Mouse (Mus musculus): ENCODE data around the gene Add3.

Add3 gene

DNA sequence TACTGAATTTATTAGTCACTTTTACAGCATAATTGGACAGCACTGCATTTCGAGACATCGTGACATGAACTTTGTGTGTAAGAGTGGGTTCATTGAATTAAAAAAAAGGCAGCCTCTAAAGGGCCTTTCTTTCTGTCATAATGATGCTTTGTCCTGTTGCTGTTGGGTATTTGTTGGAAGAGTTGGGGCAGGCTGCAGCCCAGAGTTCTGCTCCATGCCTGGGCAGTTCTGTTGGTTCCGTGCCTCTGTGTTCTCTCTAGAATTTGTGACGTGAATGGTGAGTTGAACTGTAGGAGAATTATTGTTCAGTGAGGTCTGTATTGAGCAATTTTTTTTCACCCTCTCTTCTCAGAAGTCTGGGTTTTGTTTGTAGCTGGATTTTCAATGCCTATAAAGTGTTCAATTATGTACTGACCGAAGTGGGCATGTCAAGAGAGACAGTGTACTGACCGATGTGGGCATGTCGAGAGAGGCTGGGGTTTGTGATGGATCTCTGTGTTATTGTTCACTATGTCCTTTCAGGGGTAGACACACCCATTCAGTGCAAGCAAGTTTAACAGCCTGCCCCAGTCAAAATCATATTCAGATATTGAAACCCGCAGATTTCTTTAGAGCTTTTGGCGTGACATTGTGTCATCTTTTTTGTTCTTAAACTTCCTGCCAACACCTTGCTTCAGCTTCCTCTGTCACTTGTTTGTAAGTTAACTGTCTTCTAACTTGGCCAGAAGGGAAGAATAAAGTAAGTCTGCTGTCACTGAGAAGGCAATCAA, 54.7 kb downstream of the Add3 start:
- DNase-seq: no peak

DNA sequence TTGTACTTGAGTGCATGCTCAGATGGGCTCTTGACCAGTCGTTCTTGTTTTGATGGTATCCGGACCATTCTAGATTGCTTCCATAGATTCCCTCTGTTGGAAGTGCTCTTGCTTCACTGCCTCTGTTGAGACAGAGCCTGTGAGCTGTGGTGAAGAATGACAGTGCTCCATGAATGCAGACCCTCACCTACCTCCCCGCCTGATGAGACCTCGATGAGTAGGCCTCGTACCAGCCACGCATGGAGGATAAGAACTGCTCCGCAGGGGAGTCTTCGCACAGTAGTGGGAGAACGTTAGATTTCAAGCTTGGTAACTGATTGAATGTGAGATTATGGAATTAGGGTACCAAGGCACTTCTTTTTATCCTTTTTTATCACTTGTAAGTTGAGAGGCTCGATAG, 56.7 kb downstream of the Add3 start:
- DNase-seq: no peak

DNA sequence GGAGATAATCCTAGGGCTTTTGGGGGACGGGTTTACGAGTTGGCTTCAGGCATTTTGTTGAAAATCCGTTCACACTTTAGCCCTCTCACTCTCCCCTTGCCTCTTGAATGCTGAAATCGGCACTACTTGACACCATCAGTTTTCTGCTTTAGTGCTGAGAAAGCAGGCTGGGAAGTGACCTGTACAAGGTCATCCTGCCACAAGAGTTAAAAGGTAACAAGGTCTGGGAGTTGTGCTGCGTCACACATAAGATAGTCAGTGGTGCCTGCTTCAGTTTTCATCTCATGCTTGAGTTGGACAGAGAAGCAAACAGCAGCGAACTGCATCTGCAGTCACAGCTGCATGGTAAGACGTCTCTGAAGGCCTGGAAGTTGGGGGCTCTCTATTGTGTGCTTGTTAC, 57.5 kb downstream of the Add3 start:
- DNase-seq: no peak

DNA sequence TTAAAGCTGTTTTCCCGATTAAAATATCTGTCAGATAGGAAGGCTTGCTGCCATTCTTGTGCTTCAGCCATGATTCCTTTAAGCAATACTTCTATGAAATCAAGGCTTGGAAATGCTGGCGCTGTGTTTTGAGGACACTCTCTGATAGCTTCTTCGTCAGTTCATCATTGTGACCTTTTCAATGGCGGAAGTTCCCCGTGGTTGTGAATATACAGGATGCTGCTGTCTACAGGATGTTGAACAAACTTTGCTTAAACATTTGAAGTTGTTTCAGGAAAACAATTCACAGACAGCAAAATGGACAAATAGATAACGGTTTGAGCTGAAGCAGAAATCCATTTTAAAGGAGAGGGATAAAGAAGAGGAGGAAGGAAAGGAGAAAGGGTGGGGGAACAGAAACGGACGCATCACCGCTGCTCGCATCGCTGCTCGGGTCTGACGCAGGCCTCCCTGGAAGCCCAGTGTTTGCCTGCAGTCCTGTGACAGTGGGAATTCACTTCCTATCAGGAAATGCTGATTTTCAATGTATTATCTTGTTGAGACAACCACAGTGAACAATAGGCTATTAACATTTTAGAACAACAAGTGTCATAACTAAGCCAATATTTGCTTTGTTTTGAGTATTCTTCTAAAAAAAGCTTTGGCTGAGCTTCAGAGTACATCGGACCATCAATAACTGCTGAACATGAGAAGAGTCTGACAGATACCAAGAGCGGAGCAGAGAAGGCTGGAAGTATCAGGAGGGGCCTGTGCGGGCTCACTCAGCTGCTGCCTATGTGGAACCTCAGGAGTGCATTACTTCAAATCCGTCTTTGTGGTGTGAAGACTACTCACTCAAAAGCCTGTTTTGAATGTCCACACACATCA, 58.7 kb downstream of the Add3 start:
- peak; percentile 37 for DNase-seq

DNA sequence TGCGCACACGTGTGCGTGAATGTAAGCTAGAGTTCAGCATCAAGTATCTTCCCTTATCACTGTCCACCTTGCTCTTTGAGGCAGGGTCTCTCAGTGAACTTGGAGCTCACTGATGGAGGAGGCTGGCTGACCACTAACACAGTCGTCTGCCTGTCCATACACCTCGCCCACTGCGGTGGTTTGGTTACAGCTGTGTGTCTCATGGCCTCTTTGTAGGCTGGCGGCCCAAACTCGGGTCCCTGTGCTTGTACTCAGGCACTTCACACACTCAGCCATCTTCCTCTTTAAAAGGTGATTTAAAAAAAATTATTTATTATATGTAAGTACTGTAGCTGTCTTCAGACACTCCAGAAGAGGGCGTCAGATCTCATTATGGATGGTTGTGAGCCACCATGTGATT, 59.5 kb downstream of the Add3 start:
- no peak for DNase-seq

DNA sequence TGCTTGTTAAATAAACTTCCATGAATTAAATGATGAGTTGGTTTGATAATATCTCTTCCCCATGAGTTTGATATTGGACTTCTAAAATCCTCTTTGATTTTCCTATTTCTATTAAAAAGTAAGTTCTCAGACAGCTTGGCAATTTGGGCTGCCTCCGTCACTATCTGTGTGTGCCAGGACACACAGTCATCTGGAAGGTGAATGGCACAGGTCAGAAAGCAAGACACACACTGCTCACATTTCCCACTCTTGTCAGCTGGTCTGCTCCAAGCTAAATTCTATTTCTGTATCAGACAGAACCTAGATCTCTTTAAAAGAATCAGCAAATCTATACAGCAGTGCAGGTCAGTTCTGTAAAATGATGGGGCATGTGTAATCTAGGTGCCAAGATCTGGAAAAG, 61.9 kb downstream of the Add3 start:
- no peak for DNase-seq

DNA sequence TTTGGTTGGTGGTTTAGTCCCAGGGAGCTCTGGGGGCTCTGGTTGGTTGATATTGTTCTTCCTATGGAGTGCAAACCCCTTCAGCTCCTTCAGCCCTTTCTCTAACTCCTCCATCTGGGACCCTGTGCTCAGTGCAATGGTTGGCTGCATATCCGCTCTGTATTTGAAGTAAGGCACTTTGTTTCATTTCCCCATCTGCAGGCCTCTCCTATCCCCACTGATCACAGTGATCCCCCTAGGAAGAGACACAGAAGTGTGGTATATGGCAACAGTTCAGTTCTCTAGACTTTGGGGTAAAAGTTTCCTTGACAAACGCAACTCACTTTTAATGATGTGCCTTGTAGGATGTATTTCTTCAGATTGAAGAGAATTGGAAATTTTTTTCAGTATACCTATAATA, 66.7 kb downstream of the Add3 start:
- DNase-seq: no peak

DNA sequence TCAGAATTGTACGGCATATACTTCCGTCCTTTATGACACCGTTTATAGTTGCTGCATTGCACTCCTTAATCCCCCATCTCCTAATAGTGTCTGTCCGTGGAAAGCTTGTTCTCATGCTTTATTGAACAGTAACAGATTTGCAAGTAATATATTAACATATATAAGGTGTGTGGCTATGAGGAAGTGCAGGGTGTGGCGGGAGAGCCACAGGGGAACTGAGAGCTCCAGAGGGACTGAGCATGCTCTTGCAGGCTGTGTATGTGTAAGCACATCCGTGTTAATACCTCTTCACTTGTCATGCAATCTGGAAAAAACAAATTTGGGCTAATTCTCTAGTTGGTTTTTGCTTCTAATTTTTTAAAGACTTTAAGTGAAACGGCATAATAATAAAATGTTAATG, 68.6 kb downstream of the Add3 start:
- no peak for DNase-seq

DNA sequence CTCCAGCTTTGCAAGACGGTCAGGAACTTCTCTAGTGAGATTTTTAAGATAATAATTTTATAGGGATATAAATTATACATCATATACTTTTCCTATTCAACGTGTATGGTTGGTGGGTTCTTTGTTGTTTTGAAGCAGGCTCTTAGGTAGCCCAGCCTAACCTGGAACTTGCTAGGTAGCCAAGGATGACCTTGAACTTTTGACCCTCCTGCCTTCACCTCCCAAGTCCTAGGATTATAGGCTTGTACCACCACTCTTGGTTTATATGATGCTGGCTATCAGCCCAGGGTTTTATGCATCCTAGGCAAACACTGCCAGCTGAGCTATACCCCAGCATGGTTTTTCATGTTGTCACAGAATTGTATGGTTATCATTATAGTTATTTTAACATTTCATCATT, 70.0 kb downstream of the Add3 start:
- no peak for DNase-seq

DNA sequence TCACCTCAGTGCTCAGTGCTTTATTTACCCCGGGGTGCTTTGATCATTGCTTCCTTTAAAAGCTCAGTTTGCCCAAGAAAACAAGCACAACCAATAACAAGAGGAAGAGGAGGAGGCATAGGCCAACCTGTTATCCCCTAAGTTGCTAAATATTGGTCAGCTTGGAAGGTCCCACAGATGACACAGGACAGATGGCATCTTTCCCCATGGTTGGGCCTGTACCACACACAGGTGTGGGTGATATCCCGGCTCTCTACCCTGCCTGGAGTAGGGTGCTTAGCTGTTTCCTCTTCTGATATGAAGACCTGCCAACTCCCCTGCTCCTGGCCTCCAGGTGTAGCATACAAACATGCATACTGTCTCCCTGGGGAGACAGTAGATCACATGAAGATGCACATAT, 75.1 kb downstream of the Add3 start:
- no peak for DNase-seq

DNA sequence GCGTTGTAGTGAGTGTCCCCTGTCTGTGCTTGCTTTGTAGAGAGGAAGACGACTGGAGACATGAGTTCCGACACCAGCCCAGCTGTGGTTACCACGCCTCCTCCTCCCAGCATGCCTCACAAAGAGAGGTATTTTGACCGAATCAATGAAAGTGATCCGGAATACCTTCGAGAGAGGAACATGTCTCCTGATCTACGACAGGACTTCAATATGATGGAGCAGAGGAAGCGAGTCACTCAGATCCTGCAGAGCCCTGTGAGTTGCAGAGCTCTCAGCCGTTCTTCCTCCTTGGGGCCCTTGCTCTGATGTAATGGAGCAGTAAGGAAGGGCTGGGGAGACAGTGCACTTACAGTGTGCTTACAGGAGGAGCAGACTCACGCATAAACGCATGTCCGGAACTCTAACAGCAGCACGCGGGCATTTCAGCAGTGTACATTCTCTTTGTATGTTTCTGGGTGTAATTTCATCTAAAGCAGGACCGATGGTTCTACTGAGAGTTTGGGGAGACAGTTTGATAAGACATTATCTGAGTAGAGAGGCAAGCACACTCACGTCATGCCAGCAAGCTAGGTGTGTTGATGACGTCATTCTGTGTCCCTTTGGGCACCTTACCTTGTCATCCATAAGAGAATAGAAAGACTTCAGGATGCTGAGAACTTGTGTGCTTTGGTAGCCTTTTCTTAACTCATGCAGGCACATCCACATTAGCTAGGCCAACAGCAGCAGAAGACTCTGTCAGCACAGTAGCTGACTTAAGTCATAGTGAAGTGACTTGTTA, 76.7 kb downstream of the Add3 start:
- DNase-seq: no peak

DNA sequence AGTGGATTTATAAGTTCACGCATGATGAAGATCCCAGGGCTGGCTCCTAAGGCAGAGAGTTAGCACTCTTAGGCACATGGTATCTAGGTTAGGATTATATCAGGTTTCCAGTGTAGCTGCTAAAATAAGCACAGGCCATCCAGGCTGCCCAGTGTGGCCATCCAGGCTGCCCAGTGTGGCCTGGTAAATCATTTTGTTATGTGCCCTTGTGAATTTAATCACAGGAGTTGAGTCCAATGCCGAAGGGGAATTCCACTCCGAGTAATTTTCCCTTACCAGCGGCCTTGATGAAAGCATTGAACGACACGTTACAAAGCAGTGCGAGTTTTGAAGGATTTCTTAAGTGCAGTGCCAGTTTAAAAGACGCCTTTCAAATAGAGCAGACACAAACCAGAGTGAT, 77.6 kb downstream of the Add3 start:
- peak; percentile 38 for DNase-seq

DNA sequence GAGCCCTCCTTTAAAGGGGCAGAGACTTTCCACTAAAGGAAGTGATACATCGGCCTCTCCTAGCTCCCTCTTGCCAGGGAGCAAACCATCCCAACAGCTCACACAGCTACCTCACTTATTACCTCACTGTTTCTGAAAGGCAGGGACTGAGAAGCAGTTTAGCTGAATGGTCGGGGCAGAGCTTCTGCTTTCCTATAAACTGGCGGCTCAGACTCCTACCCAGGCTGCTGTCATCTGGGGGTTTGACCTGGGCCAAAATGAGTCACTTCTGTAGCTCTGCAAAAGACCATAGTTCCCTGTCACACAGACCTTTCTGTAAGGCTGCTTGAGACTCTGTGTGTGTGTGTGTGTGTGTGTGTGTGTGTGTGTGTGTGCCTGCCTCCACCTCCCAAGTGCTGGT, 79.1 kb downstream of the Add3 start:
- DNase-seq: no peak

DNA sequence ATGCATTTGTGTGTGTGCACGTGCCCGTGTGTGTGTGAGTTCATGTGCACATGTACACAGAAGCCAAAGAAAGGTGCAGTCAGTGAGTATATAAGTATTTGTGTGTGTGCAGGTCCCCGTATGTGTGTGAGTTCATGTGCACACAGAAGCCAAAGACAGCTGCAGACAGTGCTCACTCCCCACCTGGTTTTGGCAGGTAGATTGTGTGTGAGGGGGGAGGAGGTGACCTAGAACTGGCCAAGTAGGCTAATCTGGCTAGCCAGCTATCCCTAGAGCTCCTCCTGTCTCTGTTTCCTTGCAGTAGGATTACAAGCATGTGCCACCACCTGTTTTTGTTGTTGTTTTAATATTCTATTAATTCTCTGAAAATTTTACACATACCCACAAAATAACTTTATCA, 80.9 kb downstream of the Add3 start:
- no peak for DNase-seq

DNA sequence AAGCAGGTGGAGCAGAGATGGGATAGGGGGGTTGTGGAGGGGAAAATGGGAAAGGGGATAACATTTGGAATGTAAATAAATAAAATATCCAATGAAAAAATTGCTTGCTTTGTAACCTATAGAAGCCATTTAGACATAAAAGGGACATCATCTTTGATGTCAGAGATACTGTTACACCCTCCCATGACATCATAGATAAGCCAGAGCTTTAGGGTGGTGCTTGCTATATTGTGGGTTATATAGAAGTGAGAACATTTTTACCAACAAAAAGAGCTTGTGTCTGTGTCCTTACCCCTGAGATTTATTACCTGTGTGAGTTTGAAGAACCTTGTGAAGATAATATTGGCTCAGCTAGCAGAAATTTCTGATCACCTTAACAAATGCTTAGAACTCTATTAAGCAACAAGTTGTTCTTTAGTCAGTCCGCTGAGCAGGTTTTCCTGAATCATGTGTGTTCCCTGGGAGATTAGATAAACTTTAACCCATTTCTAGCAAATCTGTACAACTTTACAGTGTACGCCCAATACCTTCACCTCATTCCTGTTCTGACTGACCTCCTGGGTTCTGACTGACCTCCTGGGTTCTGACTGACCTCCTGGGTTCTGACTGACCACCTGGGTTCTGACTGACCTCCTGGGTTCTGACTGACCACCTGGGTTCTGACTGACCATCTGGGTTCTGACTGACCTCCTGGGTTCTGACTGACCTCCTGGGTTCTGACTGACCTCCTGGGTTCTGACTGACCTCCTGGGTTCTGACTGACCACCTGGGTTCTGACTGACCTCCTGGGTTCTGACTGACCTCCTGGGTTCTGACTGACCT, 85.2 kb downstream of the Add3 start:
- DNase-seq: peak; percentile 34

DNA sequence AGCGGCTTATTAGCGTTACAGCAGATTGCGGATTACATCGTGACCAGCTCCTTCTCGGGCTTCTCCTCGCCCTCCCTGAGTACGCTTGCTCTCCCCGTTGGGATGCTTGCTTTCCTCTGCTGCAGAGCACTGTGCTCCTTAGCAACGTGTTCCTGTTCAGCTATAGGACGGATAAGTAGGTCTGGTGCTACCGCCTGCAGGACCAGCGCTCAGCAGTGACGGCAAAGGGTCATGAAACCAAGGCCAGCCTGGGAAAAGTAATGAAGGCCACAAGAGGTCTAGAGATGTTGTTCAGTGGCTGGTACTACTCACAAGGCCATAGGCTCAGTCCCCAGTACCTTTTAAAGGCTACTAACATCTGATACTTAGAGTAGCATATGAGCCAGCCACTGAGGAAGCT, 86.4 kb downstream of the Add3 start:
- DNase-seq: no peak

DNA sequence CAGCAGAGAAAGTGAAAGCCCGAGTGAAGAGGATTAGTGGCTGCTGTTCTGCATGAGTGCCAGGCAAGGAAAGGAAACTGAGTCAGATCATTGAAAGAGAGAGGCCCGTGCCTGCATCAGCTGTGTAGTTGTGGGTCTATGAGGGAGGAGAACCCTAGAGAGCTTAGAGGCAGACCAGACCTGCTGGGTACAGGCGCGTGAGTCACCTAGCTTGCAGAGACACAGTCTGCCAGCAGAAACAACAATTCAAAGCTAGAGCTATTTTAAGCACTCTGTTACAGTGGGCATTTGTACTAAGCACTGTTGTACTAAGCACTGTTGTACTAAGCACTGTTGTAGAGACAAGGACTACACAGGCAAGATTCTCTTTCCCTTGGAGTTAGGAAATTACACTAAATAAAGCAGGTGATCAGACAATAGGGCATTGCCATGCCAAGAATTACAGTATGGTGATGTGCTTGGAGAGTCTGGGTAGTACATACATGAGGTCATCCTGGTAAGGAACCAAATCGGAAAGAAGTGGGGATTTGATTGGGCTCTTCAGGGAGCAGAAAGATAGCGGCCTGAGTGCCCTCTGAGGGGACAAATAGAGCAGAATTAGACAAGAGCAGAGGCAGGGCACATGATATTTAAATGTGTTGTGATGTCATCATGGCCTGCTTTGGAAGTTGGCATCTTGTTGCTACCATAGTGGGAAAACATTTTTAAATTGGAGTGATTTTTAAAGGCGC, 88.0 kb downstream of the Add3 start:
- no peak for DNase-seq

DNA sequence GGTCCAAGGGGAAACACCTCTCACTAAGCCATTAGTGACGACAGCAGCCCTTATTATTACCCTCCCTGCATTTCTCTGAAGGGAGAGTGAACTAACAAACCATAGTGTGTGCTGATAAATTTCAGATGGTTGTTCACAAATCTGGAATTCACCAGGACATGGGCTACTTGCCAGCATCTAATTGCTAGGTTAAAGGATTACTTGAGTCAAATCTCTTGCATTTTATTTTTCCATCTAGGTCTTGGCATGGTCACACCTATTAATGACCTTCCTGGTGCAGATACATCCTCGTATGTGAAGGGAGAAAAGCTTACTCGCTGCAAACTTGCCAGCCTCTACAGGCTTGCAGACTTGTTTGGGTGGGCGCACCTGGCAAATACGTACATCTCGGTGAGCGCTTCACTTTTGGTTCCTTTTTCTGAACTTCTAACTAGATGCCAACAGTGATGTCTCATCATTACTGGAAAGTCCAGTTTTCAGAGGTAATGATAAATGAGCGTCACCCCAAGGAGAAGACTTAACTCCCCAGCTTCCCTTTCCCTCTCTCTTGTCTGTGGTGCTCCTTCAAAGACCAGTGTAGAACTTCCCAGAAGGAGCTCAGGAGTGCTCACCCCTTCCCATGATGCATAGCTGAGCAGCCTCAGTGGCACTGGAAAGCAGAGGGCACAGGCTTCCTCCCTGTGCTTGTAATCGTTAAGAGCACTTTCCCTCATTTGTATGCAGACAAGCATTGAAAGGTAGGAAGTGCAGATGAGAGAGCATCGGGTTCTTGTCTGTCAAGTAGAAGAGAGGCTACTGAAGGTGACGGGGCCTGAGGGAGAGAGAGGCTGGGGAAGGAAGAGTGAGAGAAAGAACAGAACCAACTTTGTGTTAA, 90.9 kb downstream of the Add3 start:
- no peak for DNase-seq

DNA sequence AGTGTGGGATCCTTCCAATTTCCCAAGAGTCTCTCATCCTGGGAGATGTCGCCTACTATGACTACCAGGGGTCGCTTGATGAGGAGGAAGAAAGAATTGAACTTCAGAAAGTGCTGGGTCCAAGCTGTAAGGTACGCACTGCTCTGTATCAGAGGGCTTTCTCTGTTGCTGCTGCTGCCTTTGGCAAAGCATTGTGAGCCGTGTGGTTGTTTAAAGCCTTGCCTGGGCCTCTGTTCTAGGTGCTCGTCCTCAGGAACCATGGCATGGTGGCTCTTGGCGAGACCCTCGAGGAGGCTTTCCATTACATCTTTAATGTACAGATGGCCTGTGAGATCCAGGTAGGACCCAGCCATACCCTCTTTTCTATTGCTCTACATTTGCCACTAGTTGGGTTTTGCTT, 93.3 kb downstream of the Add3 start:
- no peak for DNase-seq

DNA sequence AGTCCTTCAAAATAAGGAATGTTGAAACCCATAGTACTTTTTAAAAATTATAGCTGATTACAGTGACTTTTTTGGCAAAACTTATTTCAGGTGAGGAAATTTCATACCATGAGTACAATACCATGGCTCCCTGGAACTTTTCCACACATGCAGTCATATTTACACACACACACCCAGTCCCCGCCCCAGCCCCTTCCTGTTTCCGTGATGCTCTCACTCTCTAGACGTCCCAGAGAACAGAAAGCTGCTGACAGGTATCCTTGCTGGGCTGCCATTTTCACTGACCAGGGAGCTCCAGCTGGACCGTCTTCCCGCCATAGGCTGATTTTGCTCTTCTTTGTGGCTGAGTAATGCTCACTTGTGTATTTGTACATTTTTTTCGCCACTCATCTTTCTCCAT, 101.6 kb downstream of the Add3 start:
- no peak for DNase-seq

DNA sequence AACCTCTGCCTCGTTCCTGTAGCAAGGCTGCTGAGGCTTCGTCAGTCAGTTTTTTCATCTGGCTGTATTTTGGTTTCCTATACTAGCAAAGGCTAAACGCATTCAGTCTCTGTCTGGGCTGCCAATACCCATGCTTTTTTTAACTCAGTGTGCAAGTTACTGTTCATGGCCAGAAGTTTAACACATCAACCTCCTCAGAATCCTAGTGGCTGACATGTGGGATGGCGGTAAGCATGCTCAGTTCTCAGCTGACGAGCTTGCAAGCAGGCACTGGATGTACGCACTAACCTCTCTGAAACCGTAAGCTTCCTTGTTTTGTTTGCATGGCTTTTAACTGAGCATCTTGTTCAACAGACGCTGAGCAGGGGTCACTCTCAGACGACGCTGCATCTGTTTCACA, 103.7 kb downstream of the Add3 start:
- DNase-seq: no peak
